Mouse (Mus musculus) T-cell, adult 2 months (primary cell): ENCODE results near the gene Rilp.

ENCODE experiments used
- DNase-seq: peaks from one replicate; pipeline ENCODE4 v3.0.0; 2022; ENCODE audit warnings: low spot score

Rilp gene

DNA sequence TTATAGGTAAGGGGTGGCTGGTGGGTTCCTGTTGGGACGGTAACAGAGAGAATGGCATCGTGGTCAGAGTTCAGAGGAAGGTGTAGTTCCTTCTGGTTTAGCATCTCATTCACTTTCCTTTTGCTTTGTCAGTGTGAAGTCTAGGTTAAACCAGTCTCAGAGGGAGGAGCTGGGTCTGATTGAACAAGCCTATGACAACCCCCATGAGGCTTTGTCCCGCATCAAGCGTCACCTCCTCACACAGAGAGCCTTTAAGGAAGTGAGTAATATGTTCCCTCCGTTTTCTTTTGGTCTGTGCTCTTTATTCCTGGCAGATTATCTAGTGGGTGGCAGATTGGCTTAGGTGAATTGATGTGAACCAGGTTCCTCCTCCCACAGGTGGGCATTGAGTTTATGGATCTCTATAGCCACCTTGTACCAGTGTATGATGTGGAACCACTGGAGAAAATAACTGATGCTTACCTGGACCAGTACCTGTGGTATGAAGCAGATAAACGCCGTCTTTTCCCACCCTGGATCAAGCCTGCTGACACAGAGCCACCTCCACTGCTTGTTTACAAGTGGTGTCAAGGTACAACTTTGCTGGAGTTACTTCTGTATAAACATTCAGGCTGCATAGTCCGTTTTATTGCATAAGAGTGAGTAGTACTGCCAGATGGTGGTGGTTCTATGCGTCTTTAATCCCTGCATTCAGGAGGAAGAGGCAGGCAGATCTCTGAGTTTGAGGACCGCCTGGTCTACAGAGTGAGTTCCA lies 15.4 kb upstream of the Rilp start:
- no peak for DNase-seq

- DNase-seq: no peak
Observed at GRCm38 (mm10) chr11:75498126-75498525, 11.8 kb upstream of the Rilp start.

DNA sequence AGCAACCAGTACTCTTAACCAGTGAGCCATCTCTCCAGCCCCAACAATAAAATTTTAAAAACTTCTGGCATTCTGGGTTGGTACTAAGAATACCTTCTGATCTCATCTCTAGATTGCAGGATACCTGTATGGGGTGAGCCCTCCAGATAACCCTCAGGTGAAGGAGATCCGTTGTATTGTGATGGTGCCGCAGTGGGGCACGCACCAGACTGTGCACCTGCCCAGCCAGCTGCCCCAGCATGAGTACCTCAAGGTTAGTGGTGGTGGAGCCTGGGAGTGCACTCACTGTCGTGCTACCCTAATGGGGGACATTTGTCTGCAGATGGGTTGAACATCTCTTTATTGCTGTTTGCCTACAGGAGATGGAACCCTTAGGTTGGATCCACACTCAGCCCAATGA lies 1.7 kb upstream of the Rilp start:
- no peak for DNase-seq

DNA sequence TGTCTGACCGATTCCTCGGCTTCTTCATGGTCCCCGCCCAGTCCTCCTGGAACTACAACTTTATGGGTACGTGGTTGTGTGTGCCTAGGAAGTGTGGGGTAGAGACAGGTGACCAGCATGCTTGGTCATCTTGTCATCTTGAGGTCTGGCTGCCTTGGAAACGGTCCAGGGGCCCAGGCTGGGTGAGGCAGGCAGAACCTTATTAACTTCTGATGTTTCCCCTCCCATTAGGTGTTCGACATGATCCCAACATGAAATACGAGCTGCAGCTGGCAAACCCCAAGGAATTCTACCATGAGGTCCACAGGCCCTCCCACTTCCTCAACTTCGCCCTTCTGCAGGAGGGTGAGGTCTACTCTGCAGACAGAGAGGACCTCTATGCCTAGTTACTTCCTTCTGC lies 990 bp upstream of the Rilp start:
- DNase-seq: no peak

DNA sequence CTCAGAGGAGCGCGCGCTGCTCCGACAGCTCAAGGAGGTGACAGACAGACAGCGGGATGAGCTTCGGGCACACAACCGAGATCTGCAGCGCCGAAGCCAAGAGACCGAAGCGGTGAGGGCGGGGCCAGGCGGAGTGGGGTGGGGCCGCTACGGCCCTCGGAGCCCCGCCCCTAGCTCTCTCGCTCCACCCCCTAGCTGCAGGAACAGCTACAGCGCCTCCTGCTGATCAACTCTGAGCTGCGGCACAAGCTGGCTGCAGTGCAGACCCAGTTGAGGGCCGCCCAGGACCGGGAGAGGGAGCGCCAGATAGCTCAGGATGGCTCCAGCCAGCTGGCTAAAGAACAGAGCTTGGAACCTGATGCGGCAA lies 716 bp downstream of the Rilp start:
- DNase-seq: peak; percentile 90

DNA sequence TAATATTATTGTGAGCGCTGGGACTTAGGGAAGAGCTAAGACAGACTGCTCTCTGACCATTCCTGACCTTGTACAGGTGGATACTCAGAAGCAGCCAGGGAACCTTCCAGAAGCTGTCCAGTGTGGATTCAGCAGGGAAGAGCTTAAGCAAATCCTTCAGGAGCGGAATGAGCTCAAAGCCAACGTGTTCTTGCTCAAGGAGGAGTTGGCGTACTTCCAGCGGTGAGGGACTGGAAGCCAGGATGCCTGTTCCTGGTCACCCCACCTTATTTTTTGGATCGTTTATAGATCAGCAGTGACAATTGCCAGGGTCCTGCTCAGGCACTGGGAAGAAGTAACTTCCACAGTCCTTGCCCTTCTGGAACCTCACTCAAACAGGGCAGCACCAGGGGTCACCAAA lies 1.3 kb downstream of the Rilp start:
- DNase-seq: no peak

GRCm38 (mm10) chr11:75512301-75513018 lies 2.6 kb downstream of the Rilp start:
- DNase-seq: no peak

DNA sequence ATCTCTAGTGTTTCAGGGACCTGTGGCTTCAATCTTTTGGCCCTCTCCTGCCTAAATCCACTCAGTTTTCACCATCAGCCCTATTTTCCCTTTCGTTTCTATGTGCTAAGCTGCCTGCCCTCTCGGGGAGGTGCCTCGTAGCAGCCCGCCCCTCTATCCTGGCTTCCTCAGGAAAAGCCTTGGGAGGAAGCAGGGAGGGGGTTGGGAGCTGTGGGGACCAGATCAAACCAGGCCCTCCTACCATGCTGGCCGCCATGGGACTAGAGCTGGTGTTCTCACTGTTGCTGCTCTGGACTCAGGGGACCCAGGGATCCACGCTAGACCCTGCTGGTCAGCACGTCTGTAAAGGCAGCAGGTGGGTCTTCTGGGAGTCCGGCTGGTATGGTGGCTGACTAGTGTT lies 3.4 kb downstream of the Rilp start, which contains the start of gene Scarf1:
Scarf1 (plus strand) TSS at position 205 of the 400 bp plus-strand sequence.
- DNase-seq: no peak

GRCm38 (mm10) chr11:75515186-75515585 lies 5.3 kb downstream of the Rilp start:
- no peak for DNase-seq

DNA sequence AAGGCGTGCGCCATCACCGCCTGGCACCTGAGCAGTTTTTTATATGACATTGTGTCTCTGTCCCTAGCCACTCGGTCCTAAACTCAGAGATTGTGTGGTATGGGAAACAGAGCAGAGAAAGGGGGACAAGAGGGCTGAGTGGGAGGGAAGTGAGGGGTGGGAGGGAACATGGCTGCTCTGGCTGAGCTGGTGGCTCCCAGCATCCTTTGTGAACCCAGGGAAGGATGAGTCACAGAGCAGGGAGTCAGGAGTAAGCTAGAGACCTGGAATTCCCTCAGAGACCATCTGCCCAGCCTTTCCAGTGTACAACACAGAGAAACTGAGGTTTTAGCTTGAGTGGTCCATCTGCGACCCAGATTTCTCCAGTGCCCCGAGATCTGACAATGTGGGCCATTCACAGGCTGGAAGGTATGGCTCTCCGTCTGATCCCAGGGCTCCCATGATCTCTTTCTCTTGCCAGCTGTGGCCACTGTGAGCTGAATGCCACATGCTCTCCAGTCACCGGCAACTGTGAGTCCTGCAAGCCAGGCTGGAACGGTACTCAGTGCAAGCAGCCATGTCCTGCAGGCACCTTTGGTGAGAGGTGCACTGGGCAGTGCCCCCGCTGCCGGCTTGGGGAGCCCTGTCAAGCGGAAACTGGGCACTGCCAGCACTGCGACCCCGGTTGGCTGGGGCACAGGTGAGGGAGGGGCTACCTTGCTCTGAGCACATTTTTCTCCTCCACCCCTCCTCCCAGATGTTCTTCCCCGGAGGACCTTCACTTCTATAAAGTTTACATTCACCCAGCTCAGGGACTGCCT lies 10.1 kb downstream of the Rilp start:
- DNase-seq: no peak

- no peak for DNase-seq
Observed at GRCm38 (mm10) chr11:75521609-75522008, 11.7 kb downstream of the Rilp start.

DNA sequence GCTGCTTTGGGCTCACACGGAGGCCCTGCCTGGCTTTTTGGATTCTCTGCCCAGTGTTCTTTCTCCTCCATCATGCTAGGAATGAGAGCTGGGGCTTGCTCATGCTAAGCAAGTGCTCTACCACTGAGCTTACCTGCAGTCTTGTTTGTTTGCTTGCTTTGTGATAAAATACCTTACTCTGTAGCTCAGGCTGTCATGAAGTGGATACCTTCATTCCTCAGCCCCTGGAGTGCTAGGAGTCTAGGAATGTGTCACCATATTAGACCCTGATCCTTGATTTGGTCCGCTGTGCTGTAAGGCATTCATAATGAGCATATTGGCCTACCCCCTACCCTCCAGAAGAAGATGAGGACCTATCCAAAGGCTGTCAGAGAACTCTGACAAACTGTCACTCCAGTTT lies 12.9 kb downstream of the Rilp start:
- DNase-seq: no peak

DNA sequence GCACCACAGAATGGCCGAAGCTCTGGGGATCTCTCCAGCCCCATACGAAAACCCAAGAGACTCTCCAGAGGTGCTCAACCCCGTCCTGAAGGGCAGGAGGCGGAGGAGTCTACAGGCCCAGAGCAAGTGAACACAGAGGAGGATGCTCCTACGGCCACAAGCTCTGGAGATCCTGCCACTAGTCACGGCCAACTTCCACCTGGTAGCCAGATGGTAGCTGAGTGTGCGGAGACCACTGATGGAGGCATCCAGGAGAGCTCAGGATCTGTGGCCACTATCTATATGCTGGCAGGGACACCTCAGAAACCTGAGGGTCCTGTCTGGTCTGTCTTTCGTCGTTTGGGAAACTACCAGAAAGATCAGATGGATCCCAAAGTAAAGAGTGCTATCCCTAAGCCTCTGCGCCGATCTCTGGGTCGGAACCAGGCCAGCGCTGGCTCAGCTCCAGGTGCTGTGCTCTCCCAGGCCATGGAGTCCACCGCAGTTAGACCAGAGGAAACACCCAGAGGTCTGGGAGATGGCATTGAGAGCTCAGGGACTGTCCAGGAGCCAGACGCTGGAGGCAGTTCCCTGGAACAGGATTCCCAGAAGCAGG lies 15.7 kb downstream of the Rilp start:
- DNase-seq: no peak

GRCm38 (mm10) chr11:75526943-75527342 lies 17.0 kb downstream of the Rilp start:
- no peak for DNase-seq

DNA sequence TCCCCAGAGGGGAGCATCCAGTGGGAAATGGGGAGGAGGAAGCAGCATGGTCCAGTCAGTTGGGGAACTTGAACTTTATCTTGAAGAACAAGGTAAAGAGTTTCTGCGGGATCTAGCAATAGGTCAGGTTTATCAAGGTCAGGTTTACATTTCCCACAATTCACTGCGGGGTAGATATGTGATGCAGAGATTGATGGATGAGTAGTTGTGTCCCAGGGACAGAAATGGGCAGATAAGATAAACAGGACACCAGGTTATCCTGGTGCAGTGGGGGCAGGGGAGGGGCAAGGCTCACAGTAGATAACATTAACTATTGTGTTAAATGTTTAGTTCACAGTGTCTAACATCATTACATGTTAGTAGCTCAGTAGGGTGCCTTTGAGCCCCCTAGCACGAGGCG lies 19.9 kb downstream of the Rilp start:
- no peak for DNase-seq

DNA sequence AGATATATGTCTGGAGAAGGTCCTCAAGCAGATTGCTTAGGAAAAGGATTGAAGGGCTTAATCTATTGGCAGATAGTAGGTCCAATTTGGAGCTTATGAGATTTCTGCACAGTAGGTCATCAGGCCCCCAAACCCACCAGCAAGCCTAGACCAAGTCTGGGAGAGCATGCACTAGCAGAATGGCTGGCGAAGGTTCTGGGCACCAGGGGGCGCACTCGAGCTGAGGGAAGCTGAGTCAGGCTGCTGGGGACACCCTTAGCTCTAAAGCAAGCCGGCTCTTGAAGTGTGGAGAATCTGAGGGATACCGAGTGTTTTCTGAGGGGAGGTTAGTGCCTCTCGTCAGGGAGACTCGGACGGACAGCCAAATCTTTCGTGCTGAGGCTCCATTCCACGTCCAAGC lies 20.4 kb downstream of the Rilp start:
- DNase-seq: peak; percentile 92

DNA sequence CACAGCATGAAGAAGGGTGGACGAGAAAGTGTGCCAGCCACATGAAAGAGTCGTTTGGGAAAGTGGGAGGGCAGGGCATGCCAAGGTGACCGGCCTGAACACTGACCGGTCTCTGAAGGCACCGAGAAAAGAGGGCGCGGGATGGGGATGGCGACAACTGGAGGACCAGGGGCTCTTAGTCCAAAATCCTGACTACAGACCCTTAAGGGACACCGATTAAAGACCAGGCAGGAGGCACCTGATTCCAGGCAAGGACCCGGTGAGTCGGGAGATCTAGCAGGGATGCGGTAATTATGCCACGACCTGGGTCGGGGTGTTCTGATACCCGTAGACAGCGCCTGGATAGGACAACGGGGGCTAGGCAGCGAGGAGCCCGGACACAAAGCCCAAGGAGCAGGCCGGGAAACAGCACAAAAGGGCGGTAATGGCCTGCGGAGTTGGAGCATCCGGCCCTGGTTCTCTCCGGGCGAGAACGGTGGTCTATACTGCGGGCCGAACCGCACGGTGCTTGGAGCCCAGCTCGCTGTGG lies 21.0 kb downstream of the Rilp start:
- no peak for DNase-seq

DNA sequence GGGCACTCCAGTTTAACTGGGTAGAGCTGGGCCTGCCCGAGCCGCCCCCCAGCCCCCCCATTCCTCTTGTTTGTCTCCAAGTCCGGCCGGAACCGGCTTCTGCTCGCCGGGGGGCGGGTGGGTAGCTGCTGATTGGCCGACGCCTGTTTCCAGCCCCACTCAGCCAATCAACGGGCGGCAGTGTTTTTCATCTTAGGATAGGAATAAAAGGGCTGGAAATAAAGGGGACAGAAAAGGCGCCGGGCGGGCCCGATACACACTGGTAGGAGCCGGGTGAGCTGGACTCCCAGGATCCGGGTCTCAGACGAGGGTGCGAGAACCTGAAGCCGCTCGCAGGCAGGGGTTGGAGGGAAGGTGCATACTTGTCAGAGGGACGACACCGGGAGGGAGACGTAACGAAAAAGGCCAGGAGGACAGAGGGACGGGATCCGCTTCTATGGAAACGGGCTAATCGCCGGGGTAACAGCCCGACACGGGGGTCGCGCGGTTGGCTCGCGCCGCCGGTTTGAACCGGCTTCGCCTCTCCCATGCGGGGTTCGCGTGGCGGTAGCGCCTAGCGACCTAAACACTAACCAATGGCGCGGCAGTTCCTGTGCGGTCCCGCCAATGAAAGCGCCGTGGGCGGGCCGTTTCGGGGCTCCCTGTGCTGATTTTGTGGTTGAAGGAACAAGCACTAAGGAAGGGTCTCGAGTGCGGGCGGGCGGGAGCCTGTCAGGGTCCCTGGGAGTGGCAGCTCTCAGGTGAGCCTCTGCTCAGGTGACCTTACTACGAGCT lies 21.8 kb downstream of the Rilp start, which contains the start of gene Slc43a2:
Slc43a2 (plus strand) TSS at position 226 of the 774 bp plus-strand sequence.
- peak; percentile 89 for DNase-seq

DNA sequence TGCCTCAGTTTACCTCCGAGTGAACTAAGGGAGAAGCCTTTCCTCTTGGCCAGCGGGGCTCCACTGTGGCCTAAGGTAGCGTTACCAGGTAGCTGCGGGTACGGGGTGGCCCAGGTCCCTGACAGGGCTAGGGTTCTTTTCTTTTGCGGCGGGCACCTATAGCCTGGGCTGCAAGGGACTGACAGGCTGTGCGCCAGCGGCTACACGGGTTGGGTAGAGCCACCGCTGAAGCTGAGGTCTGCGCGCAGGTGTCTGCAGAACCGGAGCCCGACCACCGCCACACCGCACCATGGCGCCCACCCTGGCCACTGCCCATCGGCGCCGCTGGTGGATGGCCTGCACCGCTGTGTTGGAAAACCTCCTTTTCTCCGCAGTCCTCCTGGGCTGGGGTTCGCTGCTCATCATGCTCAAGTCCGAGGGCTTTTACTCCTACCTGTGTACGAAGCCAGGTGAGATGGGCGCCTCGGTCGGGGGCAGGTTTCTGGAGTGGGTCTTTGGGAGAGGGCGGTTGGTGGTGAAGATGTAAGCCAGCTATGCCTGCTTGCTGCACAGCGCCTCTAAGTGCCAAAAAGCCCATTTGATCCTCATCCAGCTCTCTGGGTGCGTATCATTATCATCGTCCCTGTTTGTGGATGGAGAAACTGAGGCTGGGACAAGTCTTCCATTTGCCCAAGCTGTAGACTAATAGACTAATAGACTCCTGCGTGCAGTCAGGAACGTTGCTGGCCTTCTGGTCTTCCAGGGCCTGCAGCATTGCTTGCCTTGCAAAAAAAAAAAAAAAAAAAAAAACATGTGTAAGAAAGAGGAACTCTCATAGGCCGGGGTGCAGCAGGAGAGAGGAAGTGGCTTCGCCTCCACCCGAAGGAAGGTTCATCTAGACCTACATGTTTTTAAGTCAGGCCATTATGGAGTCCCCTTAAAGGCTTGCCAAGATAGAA lies 22.7 kb downstream of the Rilp start:
- DNase-seq: peak; percentile 59
